Mouse (Mus musculus) layer of hippocampus, adult 9-10 months (tissue): ENCODE measurements around the gene Faah.

Experiments used
- DNase-seq: peaks from one replicate; pipeline ENCODE4 v3.0.0; 2022; ENCODE audit warnings: low spot score

Faah gene

DNA sequence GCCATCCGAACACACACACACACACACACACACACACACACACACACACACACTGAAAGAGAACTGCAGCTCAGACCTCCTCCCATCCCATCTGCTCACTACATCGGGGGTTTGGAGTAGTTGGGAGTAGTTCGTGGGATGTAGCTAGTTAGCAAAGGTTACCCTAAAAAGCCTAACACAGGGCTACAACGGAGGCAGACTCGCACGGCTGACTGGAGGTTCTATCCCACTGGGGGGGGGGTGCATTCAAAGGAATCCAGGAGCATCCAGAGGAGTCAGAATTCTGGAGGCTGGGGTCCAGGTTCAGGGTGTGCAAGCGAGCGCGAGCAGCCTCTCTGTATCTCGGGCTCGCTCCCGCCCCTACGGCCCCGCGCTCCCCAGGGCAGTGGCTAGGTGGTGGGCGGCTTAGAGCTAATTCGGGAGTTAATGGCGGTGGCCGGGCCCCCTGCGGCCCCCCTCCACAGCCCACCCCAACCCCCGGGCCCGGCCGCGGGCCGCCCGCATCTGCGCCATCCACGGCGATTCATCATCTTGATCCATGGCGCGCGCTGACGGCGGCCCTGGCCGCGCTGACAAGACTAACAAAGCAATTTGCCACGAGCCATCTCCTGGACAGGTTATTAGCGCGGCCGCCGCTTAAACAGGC is 73.9 kb downstream of the Faah start:
- DNase-seq, result no peak

DNA sequence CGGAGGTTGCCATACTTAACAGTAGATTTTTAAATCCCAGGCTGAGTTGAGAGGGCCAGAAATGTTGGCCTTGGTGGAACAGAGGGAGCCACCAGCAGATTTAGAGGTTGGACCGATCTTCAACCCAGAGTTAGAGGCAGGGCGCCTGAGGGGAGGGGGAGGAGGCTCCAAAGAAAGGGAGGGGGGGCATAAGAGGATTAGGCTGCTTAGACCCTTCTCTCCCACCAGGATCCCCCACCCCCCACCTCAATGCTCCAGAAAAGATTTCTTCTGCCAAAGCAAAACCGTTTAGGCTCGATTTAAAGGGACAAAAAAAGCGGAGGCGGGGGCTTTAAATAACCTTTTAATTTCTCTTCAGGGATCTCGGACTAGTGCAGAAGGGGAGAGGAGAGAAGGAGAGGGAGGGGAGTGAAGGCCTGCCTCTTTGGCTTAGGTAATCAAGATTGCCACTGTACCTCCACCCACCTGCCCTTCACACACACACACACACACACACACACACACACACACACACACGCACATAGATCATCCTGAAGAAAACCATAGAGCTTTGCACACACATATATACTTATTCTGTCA is 76.4 kb downstream of the Faah start:
- no peak for DNase-seq

DNA sequence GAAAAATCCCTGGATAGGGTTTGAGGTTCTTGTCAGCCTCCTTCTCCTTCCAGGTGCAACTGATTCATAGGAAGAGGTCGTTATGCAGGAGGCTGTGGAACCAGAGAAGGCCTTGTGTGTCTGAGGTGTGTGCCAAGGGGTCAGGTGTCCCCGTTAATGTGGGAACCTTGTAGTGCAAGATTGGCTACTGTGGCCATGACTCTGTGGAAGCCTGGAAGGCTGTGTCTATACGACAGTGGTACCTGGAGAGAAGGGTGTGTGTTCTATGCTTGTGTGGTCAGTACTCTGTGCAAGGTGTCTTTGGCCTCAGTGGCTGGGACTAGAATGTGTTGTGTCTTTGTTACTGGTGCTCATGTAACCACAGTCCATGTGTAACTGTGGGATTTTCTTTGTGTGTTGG is 77.0 kb downstream of the Faah start:
- DNase-seq, result no peak

DNA sequence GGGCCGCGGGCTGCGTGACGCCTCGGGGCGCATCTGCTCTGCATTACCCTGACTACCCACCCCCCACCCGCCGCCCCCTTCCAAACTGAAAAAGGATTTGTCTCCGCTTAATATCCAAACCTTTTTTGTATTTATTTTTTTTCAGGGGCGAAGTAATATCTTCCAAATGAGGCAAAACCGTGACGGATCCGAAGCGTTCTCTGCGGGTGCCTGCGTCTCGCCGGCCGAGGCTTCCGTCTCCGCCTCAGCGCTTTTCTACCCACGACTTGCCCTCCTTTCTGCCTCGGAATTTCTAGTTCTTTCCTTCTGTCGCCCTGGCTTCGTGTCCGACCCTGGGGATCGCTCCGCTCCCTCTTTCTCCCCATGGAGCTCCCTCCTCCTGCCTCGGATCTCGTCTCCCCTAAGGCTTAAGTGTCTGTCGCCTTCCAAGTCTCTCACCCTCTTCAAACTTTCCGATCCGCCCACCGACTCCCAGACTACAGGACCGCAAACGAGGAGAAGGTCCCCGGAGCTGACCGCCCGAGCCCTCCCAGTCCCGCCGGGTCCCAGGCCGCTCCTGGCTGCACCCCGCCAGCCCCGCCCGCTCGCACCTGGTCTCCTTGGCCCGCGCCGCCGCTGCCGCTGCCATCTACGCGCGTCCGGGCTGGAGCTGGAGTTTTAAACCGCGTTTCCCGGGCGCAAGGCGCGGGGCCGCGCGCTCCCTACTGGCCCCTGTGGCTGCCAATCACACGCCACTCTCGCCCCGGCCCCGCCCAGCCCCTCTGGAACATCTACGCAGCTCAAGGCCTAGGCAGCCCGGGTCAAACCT is 78.2 kb downstream of the Faah start, which contains the start of gene Dmbx1:
Gene Dmbx1 (minus strand): TSS at position 632 of the 808 bp plus-strand sequence.
- no peak for DNase-seq

DNA sequence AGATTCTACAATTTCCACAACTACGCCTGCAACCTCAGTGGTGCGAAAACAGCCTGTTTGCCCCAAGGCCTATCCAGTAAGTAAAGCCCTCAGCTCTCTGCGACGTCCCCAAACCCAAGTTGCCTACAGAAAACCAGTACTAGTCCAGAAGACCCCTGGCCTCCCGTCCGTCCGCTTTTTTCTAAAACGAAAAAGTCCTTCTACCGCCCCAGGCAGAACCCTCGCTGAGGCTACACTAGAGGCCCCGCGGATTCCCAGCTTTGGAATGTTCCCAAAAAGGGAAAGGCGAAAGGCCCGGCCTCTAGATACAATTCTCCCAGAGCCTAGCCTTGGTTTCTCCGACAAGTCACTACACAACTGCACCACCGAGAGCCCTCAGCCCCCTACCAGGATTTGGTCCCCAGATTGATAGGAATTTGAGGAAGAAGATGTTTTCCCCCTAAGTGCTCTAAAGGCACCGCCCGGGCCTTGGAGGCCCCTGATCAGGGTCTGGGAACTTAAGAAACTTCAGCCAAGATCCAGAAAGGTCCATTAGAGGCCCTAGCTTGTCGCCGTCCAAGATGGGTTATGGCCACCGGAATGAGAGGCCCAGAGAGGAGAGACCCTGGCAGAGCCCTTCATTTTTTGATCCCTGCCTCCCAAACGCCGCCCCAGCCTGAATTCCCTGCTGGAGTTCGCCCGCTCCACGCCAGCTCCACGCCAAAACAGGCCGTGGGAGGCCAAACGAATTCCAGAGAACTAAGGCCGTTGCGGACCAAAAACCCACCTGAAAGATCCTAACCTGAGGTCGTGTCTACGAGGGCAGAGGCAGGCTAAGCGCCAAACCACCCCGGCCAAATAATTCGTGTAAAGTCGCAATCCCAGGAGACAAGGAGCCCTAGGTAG is 79.2 kb downstream of the Faah start:
- DNase-seq, result no peak

DNA sequence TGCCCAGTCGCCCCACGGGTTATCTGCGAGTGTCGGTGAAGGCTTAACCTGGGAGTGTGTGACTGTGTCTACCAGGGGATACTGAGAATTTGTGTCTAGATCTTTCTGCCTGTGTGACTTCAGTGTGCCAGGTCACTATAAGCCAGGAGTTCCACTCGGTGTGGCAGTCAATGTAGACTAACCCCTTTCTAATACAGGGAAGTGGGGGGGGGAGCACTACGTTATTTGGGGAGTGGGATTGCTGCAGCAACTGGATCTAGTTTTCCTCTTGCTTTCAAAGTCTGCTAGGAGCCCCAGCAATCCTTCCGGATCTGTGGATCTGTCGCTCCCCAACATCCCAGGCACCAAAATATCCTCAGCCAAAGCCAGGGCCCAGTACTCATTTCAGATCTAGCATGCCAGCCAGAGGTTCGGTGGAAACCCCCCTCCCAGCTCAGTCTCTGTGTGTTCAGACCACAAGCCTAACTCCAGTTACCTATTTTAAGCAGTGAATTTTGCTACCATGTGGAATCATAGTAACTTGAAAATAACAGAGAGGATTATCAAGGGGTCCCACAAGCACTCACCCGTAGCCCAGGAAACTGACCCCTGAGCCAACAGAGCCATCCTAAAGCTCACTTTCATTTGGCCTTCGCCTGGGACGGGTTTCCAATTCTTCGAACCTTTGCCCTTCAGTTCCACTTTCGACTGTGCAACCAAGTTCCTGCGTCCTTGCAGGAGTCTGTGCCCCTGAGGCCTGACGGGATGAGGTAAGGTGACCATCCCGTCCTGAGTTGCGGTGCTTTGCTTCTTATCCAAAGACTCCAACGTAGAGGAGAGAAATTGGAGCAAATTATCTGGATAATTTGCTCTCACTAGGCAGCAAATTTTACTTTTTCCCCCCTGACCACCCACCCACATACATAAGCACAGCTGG is 80.4 kb downstream of the Faah start:
- no peak for DNase-seq

DNA sequence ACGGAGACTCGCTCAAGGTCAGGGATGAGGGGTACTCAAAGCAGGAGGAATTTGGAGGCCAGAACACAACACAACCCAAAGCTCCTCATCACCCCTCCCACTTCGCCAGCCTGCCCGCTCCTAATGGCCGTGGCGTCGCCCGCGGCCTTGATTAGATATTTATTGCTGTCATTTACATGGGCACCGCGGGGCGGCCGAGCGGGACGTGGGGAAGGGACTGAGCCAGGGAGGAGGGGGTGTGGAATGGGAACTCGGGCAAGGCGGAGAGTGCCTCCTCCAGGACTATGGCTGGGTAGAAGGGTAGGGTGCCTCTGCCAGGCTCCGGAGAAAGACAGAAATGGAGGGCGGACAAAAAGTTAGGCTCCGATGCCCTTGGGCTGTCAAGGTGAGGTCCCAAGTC is 81.1 kb downstream of the Faah start:
- no peak for DNase-seq

DNA sequence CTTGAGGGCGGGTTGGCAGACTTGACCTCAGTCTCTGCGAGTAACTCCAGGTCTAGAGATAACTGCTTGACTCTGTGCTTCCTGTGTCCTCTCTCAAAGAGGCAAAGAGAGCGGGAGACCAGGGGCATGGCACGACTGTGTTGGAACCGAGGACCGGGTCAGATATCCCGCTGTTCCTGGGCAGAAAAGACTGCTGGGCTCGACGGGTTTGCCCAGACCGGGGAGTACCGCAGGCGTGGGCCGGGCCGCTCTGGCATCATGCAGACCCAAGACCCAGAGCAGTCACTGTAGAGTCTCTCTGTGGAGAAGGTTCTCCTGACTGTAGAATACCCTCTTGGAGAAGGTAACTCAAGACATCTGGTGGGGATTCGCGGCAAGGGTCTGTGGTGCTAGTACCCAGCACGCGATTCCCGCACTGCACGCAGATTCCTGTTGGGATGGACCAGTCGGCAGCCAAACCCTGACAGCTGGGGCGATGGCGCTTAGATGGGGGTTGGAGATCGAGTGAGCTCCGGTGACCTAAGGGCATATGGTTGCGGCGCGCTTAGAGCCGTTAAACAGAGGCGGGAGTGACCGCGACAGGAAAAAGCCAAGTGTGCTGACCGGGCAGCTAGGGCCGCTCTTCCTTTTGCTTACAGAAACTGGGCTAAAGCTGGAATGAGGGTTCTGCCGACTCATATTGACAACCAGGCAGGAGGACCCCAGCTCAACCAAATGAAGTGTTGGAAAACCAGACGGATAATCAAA is 81.7 kb downstream of the Faah start:
- DNase-seq, result no peak

DNA sequence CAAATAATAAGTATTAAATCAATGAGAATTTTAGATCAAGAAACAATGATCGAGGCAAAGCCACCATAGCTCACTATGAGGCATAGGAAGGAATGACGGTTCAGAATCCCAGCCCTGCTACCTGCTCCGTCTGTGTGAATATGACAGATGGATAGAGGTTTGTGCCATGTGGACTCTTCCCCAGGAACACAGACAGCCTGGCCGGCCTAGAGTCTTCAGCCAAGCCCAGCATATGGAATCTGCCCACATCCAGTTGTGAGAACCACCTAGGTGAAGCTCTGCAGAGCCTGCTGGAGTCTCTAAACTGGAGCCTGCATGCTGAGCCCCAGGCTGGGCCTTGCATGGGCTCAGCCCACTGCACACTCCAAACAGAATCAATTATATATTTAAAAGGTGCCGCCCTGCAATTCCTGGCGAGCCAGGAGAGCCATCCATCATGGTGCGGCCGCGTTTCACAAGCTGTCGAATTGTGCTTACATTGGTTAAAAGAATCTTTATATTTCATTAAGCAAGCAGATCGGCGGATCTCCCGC is 86.1 kb downstream of the Faah start:
- DNase-seq, result no peak

DNA sequence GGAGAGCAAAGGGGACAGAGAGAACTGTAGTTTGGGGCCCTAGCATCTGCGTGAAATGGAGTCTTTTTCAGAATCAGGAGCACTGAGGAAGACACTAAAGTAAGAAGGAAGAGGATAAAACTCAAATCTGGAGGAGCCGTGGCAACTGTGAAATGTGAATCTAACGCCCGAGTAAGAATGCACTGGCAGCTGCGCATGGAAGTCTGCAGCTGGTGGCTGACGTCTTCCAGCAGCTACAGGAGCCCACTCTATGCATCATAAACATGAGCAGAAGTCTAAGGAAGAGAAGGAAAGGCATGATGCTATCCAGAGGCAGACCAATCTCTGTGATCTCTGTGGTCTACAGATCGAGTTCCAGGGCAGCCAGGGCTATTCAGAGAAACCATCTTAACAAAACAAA is 90.1 kb downstream of the Faah start:
- no peak for DNase-seq

DNA sequence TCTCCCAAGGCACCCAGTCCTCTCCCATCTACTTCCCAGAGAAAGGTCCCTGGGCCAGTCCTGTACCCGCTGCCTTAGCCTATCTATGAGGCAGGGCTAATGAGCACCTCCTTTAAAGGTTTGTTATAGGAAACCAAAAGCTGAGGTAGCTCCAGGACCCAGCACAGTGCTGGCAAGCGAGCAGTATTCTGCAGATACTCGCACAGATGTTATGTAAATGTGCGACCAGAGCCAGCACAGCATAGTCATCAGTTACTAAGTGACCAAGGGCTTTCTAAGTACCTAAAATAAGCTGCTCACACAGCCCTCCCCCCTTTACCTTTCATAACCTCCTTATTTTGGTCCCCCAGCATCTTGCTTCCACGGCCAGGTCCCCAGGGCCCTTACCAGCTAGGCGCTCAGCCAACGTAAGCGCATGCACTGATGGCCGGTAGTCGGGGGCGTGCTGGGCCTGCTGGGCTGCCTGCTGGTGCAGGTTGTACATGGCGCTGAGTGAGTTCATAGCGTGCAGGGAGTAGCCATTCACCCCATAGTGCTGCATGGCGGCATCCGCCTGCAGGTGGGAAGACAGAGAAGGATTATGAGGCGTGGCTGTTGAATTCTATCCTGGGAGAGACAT is 94.4 kb downstream of the Faah start:
- DNase-seq, result no peak

DNA sequence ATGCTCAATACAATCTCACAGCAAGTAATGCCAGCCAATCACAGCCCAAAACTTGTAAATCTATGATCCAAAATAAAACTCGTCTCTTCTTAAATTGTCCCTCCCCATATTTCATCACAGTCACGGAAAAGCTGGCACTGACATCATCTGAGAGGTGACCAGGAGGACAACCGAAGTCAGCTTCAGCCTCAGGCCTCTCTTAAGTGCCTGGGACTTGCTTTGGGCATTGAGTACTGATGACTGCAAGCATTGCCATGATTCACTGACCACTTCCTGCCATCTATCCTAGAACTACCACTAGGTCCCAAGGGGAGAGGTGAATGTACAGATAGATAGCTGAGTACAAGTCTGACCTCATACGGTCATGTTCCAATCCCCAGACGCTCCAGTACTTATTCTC is 95.0 kb downstream of the Faah start:
- DNase-seq, result no peak

DNA sequence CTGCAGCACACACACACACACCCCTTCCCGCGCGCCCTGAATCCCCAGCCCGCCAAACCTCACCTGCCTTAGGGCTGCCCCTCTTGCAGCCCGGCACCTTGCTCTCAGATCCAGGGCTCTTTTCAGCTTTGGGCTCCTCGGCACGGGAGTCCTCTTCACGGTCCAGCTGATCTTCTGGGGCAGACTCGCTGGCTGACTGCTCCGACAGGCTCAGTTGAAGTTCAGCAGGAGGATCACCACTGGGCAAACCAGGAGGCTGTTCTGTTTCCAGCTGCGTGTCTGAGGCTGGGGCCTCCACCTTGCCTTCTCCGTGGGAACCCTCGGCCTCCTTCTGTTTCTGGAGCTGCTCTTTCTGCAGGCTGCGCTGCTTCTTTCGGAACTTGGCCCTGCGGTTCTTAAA is 97.8 kb downstream of the Faah start:
- no peak for DNase-seq
